Mouse (Mus musculus) E14TG2a.4 (cell line): ENCODE data around the gene 1700029P11Rik.
"Not testable (repeated sequence)": the region's sequence is repeated elsewhere in the genome, so short reads cannot be mapped to it uniquely, and the experiment has no call there.

Source experiments
- H3K27me3 ChIP-seq: 2 replicates; pipeline ENCODE4 v1.6.1; 2014; ENCODE audit warnings: low read length, control low read depth; ENCODE audit not compliant: insufficient read depth
- H3K36me3 ChIP-seq: 2 replicates; pipeline ENCODE4 v1.6.1; 2014; ENCODE audit warnings: low read length, control low read depth; ENCODE audit not compliant: insufficient read depth
- H3K4me1 ChIP-seq: replicated peaks from 2 replicates; pipeline ENCODE4 v1.6.1; 2014; ENCODE audit warnings: low read depth, low read length, control low read depth
- H3K4me3 ChIP-seq: replicated peaks from 2 replicates; pipeline ENCODE4 v1.5.1; 2014; ENCODE audit warnings: mild to moderate bottlenecking, low read length
- H3K9me3 ChIP-seq: 2 replicates; pipeline ENCODE4 v1.6.1; 2014; ENCODE audit warnings: low read length, control low read depth
- CTCF ChIP-seq: conservative IDR thresholded peaks from 2 replicates; pipeline ENCODE4 v1.5.1; 2014; ENCODE audit warnings: low read length
- NANOG ChIP-seq: IDR thresholded peaks from 2 replicates; pipeline ENCODE4 v1.6.1; 2014; ENCODE audit warnings: borderline replicate concordance, low read length, mixed read lengths
- POU5F1 ChIP-seq: IDR thresholded peaks from 2 replicates; pipeline ENCODE4 v1.6.1; 2014; ENCODE audit warnings: low read length, borderline replicate concordance

Gene 1700029P11Rik

DNA sequence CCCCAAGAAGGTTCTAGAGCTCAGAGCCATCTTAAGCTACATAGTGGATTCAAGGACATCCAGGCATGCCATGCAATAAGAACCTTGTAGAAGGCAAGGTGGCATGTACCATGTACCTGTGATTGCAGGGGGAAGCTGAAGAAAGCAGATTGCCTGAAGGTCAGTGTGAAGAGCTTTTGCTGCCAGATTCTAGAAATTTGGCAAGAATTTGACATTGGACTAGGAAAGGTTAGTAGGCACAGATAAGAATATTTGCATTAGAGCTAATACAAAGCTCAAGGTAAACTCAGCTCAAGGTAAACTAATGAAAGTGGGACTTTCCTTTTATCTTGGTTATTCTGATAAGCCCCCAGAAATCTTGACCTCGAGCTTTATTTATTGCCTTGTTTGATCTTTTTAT lies 16.1 kb upstream of the 1700029P11Rik start:
- TF ChIP-seq POU5F1 = no peak
- no peak for TF ChIP-seq CTCF
- TF ChIP-seq NANOG = no peak
- no peak overlapping the region for H3K4me3 ChIP-seq
- peaks cover 1% of the 10 kb centered on the region for H3K36me3 ChIP-seq
- H3K4me1 ChIP-seq = peaks cover 64% of the 10 kb centered on the region
- H3K9me3 ChIP-seq = peaks cover 11% of the 10 kb centered on the region; the same call in 1 of the 2 replicates
- H3K27me3 ChIP-seq = no peaks in the 10 kb centered on the region

DNA sequence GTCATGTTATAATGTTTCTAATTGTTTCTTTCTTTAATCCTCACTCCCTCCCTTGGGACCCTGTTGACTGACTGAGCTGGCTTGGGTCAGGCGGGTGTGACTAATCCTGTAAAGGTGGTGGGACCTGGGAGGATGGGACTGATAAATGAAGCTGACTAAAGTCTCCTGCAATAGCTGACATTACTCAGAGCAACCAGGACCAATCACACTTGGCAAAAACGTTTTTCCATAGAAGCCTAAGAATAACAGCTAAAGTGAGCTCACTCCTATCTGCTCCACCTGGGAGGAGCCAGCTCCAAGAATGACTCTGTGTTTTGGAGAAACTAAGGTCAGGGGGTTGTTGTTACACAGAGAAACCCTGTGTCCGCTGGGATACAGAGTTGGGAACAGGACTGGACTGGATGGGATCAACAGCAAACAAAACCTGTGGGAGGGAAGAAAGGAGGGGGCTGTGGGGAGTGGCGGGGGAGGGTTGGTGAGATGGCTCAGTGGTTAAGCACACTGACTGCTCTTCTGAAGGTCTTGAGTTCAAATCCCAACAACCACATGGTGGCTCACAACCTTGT lies 15.3 kb upstream of the 1700029P11Rik start:
- no peaks in the 10 kb centered on the region for H3K27me3 ChIP-seq
- peaks cover 19% of the 10 kb centered on the region for H3K9me3 ChIP-seq
- 0 out of 2 replicates have a peak overlapping the region, but pooled peaks have one; percentile 7 for H3K4me3 ChIP-seq
- H3K4me1 ChIP-seq = peaks cover 58% of the 10 kb centered on the region
- TF ChIP-seq CTCF = no peak
- no peak for TF ChIP-seq POU5F1
- TF ChIP-seq NANOG = no peak
- H3K36me3 ChIP-seq = no peaks in the 10 kb centered on the region

DNA sequence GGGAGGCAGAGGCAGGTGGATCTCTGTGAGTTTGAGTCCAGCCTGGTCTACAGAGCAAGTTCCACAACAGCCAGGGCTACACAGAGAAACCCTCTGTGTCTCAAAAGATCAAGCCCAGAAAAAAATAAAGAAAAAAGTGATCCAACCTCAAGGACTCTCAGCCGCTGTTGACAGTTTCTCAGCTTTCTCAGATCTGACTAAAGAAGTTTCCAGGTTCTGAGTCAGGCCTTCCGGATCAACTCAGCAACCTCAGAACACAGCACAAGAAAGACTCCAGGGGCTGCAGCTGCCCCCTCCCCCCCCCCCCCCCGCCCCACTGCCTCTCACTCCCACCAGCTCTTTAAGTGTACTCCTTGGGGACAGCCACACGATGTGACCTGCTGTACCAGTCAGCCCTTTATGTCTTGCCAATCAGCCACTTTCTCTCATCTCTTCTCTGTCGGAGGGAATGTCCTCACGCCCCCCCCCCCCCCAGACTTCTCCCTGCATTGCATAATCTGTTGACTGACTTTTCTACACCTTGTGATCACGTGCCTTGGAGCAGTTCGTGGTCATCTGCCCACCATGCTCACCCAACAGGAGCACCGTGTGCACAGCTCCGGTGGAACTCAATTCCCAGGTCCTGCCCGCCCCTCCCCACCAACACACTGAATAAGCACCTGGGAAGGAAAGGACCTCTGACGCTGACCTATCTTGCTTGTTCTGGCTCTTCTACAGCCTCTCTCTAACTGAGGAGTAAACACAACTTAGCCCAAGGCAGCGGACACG lies 14.1 kb upstream of the 1700029P11Rik start:
- Histone ChIP-seq H3K27me3 (no peaks in the 10 kb centered on the region), H3K4me3 (peak overlapping the region; percentile 39; the same call in 1 of the 2 replicates), H3K36me3 (no peaks in the 10 kb centered on the region), H3K9me3 (peaks cover 30% of the 10 kb centered on the region), H3K4me1 (peaks cover 56% of the 10 kb centered on the region)
- TF ChIP-seq POU5F1 = no peak
- no peak for TF ChIP-seq NANOG
- TF ChIP-seq CTCF = no peak

DNA sequence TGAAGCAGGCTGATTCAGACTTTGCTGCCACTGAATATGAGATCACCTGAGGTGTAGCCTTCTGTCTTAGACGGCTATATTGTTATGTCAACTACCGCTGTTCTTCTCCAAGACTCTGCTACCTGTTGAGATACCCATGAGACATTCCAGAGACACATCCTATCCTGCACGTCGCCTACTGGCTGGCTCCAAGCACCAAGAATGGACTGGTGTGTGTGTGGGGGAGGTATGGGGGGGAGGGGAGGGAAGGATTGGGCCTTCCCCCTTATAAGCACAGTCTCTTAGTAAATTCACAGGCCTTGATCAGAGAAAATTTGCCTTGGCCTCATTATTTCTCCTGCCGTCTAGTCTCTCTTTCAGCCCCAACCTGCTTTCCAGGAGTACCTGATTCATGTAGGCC lies 12.5 kb upstream of the 1700029P11Rik start:
- Histone ChIP-seq H3K9me3 (peaks cover 42% of the 10 kb centered on the region), H3K27me3 (no peaks in the 10 kb centered on the region), H3K4me3 (peak overlapping the region; percentile 3; the same call in 1 of the 2 replicates), H3K4me1 (peaks cover 49% of the 10 kb centered on the region), H3K36me3 (no peaks in the 10 kb centered on the region)
- no peak for TF ChIP-seq POU5F1

DNA sequence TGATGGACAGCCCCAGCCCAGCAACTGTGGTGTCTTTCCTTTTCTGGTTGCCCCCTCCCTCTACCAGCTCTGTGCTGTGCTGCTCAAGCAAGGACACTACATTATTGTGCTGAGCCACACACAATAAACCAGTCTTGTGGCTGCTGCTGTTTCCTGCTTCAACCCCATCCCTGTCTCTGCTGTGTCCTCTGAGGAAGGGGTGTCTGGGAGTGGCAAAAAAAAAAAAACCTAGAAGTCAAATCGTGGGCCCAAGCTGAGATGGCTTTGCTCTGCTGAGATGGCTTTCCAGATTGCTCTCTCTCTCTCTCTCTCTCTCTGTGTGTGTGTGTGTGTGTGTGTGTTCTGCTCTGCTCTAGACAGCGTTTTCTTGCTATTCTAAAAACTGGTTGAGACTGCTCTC lies 11.9 kb upstream of the 1700029P11Rik start:
- peaks cover 47% of the 10 kb centered on the region for H3K9me3 ChIP-seq
- H3K36me3 ChIP-seq = no peaks in the 10 kb centered on the region; the same call in 1 of the 2 replicates
- H3K4me3 ChIP-seq = peak overlapping the region; percentile 3
- TF ChIP-seq POU5F1 (no peak), NANOG (no peak), CTCF (no peak)
- no peaks in the 10 kb centered on the region for H3K27me3 ChIP-seq
- peaks cover 49% of the 10 kb centered on the region for H3K4me1 ChIP-seq

DNA sequence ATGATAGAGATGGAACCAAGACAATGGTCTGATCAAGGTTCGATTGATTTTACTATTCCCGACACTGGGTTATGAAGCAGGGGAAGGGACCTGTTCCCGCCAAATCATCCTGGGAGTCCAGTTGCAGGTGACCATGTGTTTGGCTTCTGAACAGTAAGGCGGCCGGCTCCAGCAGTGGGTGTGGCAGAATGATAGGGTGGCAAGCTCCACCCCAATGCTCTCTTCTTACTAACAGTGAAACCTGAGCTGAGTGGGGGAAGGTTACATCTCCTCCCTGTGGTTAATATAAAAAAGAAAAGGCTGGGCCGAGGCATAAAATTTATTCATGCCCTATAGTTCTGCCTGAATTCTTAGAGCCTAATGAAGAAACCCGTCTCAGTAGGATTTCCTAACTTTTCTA lies 11.2 kb upstream of the 1700029P11Rik start:
- H3K27me3 ChIP-seq = no peaks in the 10 kb centered on the region
- H3K4me1 ChIP-seq = peaks cover 47% of the 10 kb centered on the region
- no peaks in the 10 kb centered on the region; the same call in 1 of the 2 replicates for H3K36me3 ChIP-seq
- H3K4me3 ChIP-seq = peak overlapping the region; percentile 3
- H3K9me3 ChIP-seq = peaks cover 50% of the 10 kb centered on the region
- TF ChIP-seq CTCF = no peak
- TF ChIP-seq POU5F1 = no peak
- 0 out of 2 replicates have a peak, but pooled peaks have one; percentile 36 for TF ChIP-seq NANOG

DNA sequence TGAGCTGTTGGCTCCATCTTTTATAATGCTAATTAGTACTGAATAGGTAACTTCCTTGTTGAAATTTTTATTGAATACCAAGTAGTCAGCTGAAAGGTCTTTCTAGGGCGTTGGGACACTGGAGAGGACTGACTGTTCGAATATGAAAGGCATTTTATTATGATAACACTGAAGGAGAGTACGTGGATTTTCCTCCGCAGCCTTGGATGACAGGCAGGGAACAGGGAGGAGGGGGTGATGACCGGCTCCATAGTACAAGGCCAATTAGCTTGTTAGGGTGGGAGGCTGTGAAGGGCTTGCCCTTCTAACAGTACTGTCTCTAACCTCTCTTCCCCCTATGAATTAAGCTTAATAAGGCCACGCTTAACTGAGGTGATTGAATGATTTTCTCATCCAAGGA lies 10.7 kb upstream of the 1700029P11Rik start:
- TF ChIP-seq NANOG = peak; percentile 4; the same call in 1 of the 2 replicates
- not testable (repeated sequence) for H3K36me3 ChIP-seq, H3K27me3 ChIP-seq

DNA sequence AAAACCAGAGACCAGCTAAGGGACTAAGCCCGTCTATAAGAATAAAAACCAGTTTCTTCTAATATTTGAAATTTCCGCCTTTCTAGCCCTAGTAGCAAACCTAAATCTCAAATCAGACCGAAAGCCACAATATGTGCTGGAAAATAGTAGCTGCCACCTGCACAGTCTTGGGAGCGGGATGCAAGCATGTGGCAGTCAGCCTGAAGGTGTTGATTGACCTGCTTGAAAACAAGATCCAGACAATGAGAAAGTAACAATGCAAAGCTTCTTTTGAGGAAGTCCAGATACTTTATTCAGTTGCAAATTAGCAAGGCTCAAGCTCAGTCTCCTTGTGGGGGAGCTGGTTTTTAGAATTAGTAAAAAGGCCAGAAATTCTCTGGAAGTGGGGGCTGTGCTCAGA lies 9.8 kb upstream of the 1700029P11Rik start:
- H3K36me3 ChIP-seq, H3K4me3 ChIP-seq, H3K27me3 ChIP-seq: not testable (repeated sequence)
- 0 out of 2 replicates have a peak, but pooled peaks have one; percentile 11 for TF ChIP-seq NANOG
- Histone ChIP-seq H3K9me3 (peaks cover 63% of the 10 kb centered on the region), H3K4me1 (peaks cover 34% of the 10 kb centered on the region)

More for the DNA sequence above, 10.7 kb upstream of the 1700029P11Rik start:
- H3K4me3 ChIP-seq = not testable (repeated sequence)
- Histone ChIP-seq H3K9me3 (peaks cover 54% of the 10 kb centered on the region), H3K4me1 (peaks cover 42% of the 10 kb centered on the region)

DNA sequence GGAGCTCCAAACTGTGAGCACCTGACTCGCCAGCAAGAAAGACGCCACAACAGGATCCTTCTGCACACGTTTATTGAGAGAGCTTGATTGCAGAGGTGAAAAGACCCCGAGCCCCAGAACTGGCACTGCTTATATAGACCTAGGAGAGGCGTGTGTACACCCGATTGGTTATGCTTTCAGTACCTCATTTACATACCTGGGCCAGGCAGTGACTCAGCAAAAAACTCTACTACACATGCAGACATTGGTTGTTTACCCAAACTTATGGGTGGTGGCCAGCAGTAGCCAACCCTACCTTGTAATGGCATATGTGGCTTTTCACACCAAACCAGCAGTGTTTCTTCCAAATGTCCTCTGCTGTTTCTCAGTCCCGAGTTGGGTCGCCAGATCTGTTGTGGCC lies 5.2 kb upstream of the 1700029P11Rik start:
- H3K9me3 ChIP-seq = peaks cover 62% of the 10 kb centered on the region
- not testable (repeated sequence) for H3K27me3 ChIP-seq, H3K4me3 ChIP-seq, H3K4me1 ChIP-seq, H3K36me3 ChIP-seq
